Mouse (Mus musculus) midbrain, embryonic 10.5 days (tissue): ENCODE measurements around the gene Swt1. TPM values are rescaled to one million over a fixed set of nuclear protein-coding genes. Genes with fewer than 3 reads are reported as not detected.
A peak's percentile ranks its signal among the peaks of the same experiment; 100 is the strongest.

Experiments used
- DNase-seq: peaks from one replicate; pipeline ENCODE4 v3.0.0-alpha.2; 2017; ENCODE audit warnings: low spot score
- H3K27ac ChIP-seq: fragments of 300-500 bp; sonication (generic); replicated peaks from 2 replicates; pipeline ENCODE4 v1.5.1; 2016; ENCODE audit warnings: mild to moderate bottlenecking
- H3K27me3 ChIP-seq: fragments of 300-500 bp; sonication (generic); 2 replicates; pipeline ENCODE4 v1.6.1; 2016; ENCODE audit warnings: low read depth, mild to moderate bottlenecking; ENCODE audit not compliant: poor library complexity, severe bottlenecking
- H3K36me3 ChIP-seq: fragments of 300-500 bp; sonication (generic); 2 replicates; pipeline ENCODE4 v1.6.1; 2016; ENCODE audit warnings: mild to moderate bottlenecking, moderate library complexity
- H3K4me1 ChIP-seq: fragments of 300-500 bp; sonication (generic); 2 replicates; pipeline ENCODE4 v1.6.1; 2016
- H3K4me3 ChIP-seq: fragments of 300-500 bp; sonication (generic); 2 replicates; pipeline ENCODE4 v1.5.1; 2016; ENCODE audit warnings: mild to moderate bottlenecking, moderate library complexity
- H3K9me3 ChIP-seq: fragments of 300-500 bp; sonication (generic); replicated peaks from 2 replicates; pipeline ENCODE4 v1.6.1; 2016; ENCODE audit warnings: mild to moderate bottlenecking
- WGBS: fragments of 180-500 bp; shearing (Covaris S2); methylation state at CpG from one replicate; pipeline ENCODE4 v1.1.7; 2016; 5-methylcytosine and 5-hydroxymethylcytosine counted together
- polyA plus RNA-seq: library from polyadenylated mRNA; unstranded; fragments of >200 nt; fragmentation: Nextera tagmentation; extraction: Ambion mirVana; gene quantifications from 2 replicates; pipeline ENCODE4 v1.2.1, GENCODE M21; 2016

The Swt1 gene
- polyA plus RNA-seq, 1 experiment from 2014 or later, result 22.8 TPM

DNA sequence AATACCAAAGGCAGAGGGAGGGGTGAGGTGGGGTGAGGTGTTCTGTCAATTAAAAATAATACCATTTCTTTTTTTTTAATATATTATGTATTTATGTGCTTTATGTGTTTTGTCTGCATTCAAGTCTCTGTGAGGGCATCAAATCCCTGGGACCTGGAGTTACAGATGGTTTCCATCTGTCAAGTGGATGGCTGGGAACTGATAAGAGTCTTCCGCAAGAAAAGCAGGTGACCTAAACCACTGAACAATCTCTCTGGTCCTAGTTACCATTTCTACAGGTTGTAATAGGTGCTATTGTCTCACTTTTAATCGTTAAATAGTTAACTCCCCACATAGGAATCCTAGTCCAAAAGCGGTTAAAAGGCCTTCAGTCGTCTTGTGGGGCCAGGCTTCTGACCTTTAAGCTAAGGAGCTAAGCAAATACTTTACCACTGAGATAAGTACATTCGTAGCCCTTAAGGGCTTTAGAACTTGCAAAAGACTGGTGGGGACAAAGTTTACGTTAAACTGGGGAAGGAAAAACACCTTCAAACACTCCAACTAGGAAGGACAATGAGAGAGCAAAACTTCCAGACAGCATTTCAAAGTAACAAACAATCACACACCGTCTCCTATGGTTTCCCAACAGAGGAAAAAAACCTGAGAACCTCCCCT is 1.2 kb downstream of the Swt1 start:
- 36% methylated on average over 7 of the region's 7 CpGs for WGBS
- peak overlapping the region; percentile 93 for H3K4me3 ChIP-seq
- H3K9me3 ChIP-seq, result no peaks in the 10 kb centered on the region
- no peaks in the 10 kb centered on the region for H3K27me3 ChIP-seq
- 0 out of 2 replicates have a peak overlapping the region, but pooled peaks have one; percentile 95 for H3K27ac ChIP-seq
- no peak for DNase-seq
- peaks cover 5% of the 10 kb centered on the region for H3K36me3 ChIP-seq
- H3K4me1 ChIP-seq, result peaks cover 19% of the 10 kb centered on the region

DNA sequence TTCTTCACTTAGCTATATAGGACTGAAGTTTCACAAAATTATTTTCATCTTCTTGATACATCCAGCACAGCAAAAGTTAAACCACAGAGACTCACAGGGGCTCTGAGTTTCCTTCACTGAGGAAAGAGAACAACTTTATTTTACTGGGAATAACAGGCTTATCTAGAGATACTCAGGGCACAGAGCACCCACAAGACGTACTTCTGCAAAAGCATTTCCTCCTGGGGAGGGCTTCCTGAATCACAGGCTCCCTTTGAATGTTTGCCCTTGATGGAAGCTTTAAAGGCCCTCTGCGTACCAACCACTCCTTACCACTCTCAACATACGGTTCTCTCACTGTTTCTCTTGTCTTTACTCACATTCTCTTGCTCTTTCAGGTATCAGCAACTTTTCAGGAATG is 6.1 kb downstream of the Swt1 start:
- no peaks in the 10 kb centered on the region for H3K9me3 ChIP-seq
- peaks cover 4% of the 10 kb centered on the region for H3K4me1 ChIP-seq
- H3K27me3 ChIP-seq, result no peaks in the 10 kb centered on the region
- DNase-seq, result no peak
- H3K36me3 ChIP-seq, result peaks cover 46% of the 10 kb centered on the region
- H3K27ac ChIP-seq, result no peak overlapping the region
- WGBS, result 90% methylated on average over 3 of the region's 3 CpGs
- no peak overlapping the region for H3K4me3 ChIP-seq

DNA sequence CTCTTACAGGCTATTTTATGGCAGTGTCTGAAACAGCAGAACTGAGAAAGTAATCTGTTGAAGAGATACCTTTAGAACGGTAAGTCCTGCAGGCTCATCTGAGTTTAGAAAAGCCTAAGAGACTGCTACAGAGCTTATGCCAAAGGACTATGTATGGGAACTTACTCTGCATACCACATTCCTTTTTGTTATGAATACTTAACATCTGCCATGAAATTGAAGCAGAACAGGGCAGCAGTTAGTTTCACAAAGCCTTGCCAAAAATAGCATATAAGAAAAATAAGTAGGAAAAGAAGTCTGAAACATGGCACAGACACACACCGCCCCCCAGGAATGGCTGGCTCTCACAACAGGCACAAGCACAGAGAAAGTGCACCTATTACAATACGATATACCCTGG is 18.4 kb downstream of the Swt1 start:
- peaks cover 59% of the 10 kb centered on the region for H3K36me3 ChIP-seq
- 94% methylated on average over 3 of the region's 3 CpGs for WGBS

GRCm38 (mm10) chr1:151390029-151390428 is 38.2 kb downstream of the Swt1 start:
- Histone ChIP-seq H3K27me3 (no peaks in the 10 kb centered on the region), H3K9me3 (no peaks in the 10 kb centered on the region), H3K36me3 (peaks cover 21% of the 10 kb centered on the region), H3K27ac (no peak overlapping the region), H3K4me1 (no peaks in the 10 kb centered on the region), H3K4me3 (no peak overlapping the region)
- DNase-seq, result no peak
- WGBS, result 98% methylated on average over 1 of the region's 1 CpGs

More for the DNA sequence above, 18.4 kb downstream of the Swt1 start:
- no peak overlapping the region for H3K27ac ChIP-seq
- no peak overlapping the region for H3K4me3 ChIP-seq
- H3K9me3 ChIP-seq, result no peaks in the 10 kb centered on the region
- no peaks in the 10 kb centered on the region for H3K4me1 ChIP-seq
- H3K27me3 ChIP-seq, result no peaks in the 10 kb centered on the region
- DNase-seq, result no peak

DNA sequence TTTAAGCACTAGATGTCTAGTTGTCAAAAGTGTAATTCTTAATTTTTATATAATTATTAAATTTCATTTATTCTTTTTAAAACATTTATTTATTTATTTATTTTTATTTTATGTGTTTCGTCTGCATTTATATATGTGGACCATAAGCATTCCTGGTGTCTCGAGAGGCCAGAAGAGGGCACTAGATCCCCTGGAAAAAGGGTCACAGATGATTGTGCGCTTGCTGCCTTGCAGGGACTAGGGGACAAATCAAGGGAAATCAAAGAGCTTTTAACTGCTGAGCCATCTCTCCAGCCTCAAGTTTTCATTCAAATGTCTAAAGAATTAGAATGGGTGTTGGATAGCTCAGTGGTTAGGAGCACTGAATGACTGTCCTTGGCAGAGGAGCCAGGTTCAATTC is 50.9 kb downstream of the Swt1 start:
- WGBS, result 90% methylated on average over 3 of the region's 3 CpGs
- Histone ChIP-seq H3K4me1 (no peaks in the 10 kb centered on the region), H3K36me3 (peaks cover 40% of the 10 kb centered on the region), H3K4me3 (no peak overlapping the region), H3K9me3 (no peaks in the 10 kb centered on the region), H3K27me3 (no peaks in the 10 kb centered on the region), H3K27ac (no peak overlapping the region)
- DNase-seq, result no peak

GRCm38 (mm10) chr1:151372823-151373222 is 55.4 kb downstream of the Swt1 start:
- 95% methylated on average over 1 of the region's 1 CpGs for WGBS
- Histone ChIP-seq H3K4me3 (no peak overlapping the region), H3K9me3 (no peaks in the 10 kb centered on the region), H3K27ac (no peak overlapping the region), H3K36me3 (peaks cover 51% of the 10 kb centered on the region), H3K27me3 (no peaks in the 10 kb centered on the region), H3K4me1 (no peaks in the 10 kb centered on the region)
- no peak for DNase-seq

- DNase-seq, result no peak
- Histone ChIP-seq H3K9me3 (no peaks in the 10 kb centered on the region), H3K36me3 (peaks cover 57% of the 10 kb centered on the region), H3K27ac (no peak overlapping the region), H3K27me3 (no peaks in the 10 kb centered on the region), H3K4me3 (no peak overlapping the region), H3K4me1 (no peaks in the 10 kb centered on the region)
- WGBS, result 89% methylated on average over 5 of the region's 5 CpGs
These were observed 56.7 kb downstream of the Swt1 start for GRCm38 (mm10) chr1:151371543-151371942.

DNA sequence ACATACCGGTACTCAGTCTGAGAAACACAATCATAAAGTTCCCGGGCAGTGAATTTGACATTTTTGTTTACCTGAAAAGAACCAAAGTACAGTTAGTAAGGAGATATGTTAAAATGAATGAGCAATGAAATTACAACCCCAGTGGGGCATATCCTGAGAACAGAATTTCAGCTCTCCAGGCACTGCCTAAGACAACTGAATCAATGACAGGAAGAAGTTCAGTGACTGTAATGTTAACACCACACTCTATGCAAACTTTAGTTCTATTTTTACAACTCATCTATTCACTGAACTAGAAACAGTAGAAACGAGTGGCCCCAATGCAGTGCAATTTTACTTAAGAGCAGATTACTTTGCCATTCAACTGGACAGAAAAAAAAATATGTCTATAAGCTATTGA is 57.7 kb downstream of the Swt1 start:
- no peak for DNase-seq
- H3K36me3 ChIP-seq, result peaks cover 60% of the 10 kb centered on the region
- WGBS, result 90% methylated on average over 3 of the region's 3 CpGs
- no peak overlapping the region for H3K4me3 ChIP-seq
- H3K9me3 ChIP-seq, result no peaks in the 10 kb centered on the region
- H3K27ac ChIP-seq, result no peak overlapping the region
- no peaks in the 10 kb centered on the region for H3K4me1 ChIP-seq
- no peaks in the 10 kb centered on the region for H3K27me3 ChIP-seq

DNA sequence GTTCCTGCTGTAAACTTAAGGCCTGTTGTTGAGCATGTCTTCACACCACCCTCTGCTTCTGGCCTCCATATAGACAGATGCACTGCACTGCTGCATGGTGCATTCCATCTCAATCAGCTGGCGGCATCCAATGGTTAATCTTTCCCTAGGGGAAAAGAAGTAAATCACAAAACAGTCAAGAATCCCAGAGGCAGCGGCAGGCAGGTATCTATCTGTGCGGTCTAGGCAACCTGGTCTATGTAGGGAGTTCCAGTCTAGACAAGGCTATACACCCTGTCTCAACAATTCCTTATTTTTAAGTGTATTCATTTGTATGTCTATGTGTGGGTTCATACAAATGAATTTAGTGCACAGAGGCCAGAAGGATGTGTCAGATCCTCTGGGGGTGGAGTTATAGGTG is 59.8 kb downstream of the Swt1 start:
- Histone ChIP-seq H3K27ac (no peak overlapping the region), H3K27me3 (no peaks in the 10 kb centered on the region), H3K9me3 (no peaks in the 10 kb centered on the region), H3K4me3 (no peak overlapping the region), H3K4me1 (no peaks in the 10 kb centered on the region), H3K36me3 (peaks cover 77% of the 10 kb centered on the region)
- no peak for DNase-seq
- WGBS, result 95% methylated on average over 3 of the region's 3 CpGs

DNA sequence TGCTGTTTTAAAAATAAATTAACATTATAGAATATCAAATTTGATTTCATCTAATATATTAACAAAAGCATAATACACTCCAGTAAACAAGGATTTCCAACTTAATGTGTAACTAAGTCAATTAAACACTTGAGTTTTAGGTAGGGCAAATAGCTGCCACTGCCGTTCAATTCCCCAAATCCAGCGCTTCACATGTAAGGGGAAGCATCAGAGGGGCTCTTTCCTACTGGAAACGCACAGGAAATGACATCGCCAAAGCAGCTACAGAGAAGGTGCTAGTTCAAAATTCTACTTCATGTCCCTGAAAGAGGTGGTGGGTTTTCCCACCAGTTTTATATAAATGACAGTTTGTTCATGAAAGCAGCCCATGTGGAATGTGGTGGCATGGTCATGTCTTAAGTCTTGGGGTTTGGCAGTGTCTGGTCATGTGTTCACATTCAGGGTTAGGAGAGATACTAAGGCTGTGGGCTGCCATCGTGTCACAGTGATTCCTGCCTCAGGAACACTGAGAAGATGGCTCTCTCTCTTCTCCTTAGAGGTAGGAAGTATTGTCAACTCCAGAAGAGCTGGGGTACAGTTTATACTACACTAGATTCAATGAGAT is 60.4 kb downstream of the Swt1 start:
- H3K27me3 ChIP-seq, result no peaks in the 10 kb centered on the region
- 94% methylated on average over 5 of the region's 5 CpGs for WGBS
- DNase-seq, result no peak
- no peaks in the 10 kb centered on the region for H3K4me1 ChIP-seq
- H3K36me3 ChIP-seq, result peaks cover 83% of the 10 kb centered on the region
- no peak overlapping the region for H3K4me3 ChIP-seq
- H3K27ac ChIP-seq, result no peak overlapping the region
- no peaks in the 10 kb centered on the region for H3K9me3 ChIP-seq

GRCm38 (mm10) chr1:151366944-151367605 is 61.2 kb downstream of the Swt1 start:
- 90% methylated on average over 8 of the region's 8 CpGs for WGBS
- DNase-seq, result no peak
- Histone ChIP-seq H3K9me3 (no peaks in the 10 kb centered on the region), H3K4me3 (no peak overlapping the region), H3K4me1 (no peaks in the 10 kb centered on the region), H3K27me3 (no peaks in the 10 kb centered on the region), H3K27ac (no peak overlapping the region), H3K36me3 (peaks cover 90% of the 10 kb centered on the region)

DNA sequence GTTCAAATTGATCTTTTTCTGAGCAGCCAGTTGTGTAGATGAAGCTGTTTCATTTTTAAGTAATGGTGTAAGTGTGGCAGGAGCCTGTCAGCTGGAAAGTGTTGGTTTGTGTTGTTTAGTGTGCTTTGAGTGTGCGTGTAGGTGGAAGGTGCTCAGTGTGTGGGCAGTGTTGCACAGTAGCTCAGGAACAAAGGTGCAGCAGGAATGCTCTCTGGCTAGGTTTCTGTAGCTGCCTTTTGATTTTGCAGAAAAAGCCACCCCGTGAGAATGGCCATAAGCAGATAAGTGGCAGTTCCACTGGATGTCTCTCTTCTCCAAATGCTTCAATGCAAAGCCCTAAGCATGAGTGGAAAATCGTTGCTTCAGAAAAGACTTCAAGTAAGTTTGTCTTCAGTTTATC is 68.9 kb downstream of the Swt1 start:
- whole genome bisulfite sequencing, result 95% methylated on average over 3 of the region's 3 CpGs
- no peaks in the 10 kb centered on the region for H3K4me1 ChIP-seq

DNA sequence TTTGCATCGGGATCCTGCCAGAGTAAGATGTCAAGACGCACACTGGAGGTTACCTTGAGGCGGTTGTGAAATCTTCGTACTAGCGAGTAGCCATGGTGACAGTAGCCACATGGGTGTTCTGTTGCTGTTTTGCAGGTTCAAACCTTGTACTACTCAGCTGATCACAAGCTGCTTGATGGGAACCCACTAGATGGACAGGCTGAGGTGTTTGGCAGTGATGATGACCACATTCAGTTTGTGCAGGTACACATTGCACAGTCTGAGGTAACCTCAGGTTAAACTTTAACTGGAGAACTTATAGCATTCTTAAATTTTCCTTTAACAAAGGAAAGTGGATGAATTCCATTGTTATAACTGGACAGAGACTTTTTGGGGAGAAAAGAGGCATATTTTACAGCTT is 72.3 kb downstream of the Swt1 start:
- peaks cover 100% of the 10 kb centered on the region for H3K36me3 ChIP-seq
- no peaks in the 10 kb centered on the region for H3K4me1 ChIP-seq
- no peak overlapping the region for H3K4me3 ChIP-seq
- no peaks in the 10 kb centered on the region for H3K27me3 ChIP-seq
- H3K27ac ChIP-seq, result no peak overlapping the region
- 93% methylated on average over 5 of the region's 5 CpGs for WGBS
- no peak for DNase-seq
- no peaks in the 10 kb centered on the region for H3K9me3 ChIP-seq

More for the DNA sequence above, 68.9 kb downstream of the Swt1 start:
- no peak for DNase-seq
- Histone ChIP-seq H3K9me3 (no peaks in the 10 kb centered on the region), H3K4me3 (no peak overlapping the region), H3K27ac (no peak overlapping the region), H3K27me3 (no peaks in the 10 kb centered on the region), H3K36me3 (peaks cover 100% of the 10 kb centered on the region)
